Mouse (Mus musculus) MEL-GATA-1-ER (cell line): ENCODE data around the gene Pde8a.
A peak's percentile ranks its signal among the peaks of the same experiment; 100 is the strongest.
"Not testable (repeated sequence)": the region's sequence is repeated elsewhere in the genome, so short reads cannot be mapped to it uniquely, and the experiment has no call there.

Source experiments
- DNase-seq: peaks from one replicate; pipeline ENCODE4 v3.0.0-alpha.2; 2012; ENCODE audit warnings: low read depth; ENCODE audit errors: extremely low read depth

The Pde8a gene

GRCm38 (mm10) chr7:81213347-81214152, at the start of gene Pde8a:
Gene Pde8a, plus strand, starts transcription at chr7:81213596.
- no peak for DNase-seq

GRCm38 (mm10) chr7:81164411-81164810, 49.0 kb upstream of the Pde8a start:
- DNase-seq, result no peak

- peak; percentile 28 for DNase-seq
Observed at GRCm38 (mm10) chr7:81167124-81167523, 46.3 kb upstream of the Pde8a start.

GRCm38 (mm10) chr7:81169351-81169750, 44.0 kb upstream of the Pde8a start:
- DNase-seq, result no peak

- no peak for DNase-seq
Observed at GRCm38 (mm10) chr7:81173931-81174330, 39.5 kb upstream of the Pde8a start.

- no peak for DNase-seq
Observed at GRCm38 (mm10) chr7:81174654-81175053, 38.7 kb upstream of the Pde8a start.

- no peak for DNase-seq
Observed at GRCm38 (mm10) chr7:81176187-81176769, 37.1 kb upstream of the Pde8a start.

- no peak for DNase-seq
Observed at GRCm38 (mm10) chr7:81179494-81179893, 33.9 kb upstream of the Pde8a start.

- DNase-seq, result no peak
Observed at GRCm38 (mm10) chr7:81182492-81183175, 30.8 kb upstream of the Pde8a start.

GRCm38 (mm10) chr7:81183181-81183580, 30.2 kb upstream of the Pde8a start:
- DNase-seq, result no peak

GRCm38 (mm10) chr7:81184136-81184535, 29.3 kb upstream of the Pde8a start:
- DNase-seq, result no peak

GRCm38 (mm10) chr7:81184651-81185050, 28.7 kb upstream of the Pde8a start:
- no peak for DNase-seq

GRCm38 (mm10) chr7:81186036-81186435, 27.4 kb upstream of the Pde8a start:
- DNase-seq, result not testable (repeated sequence)

GRCm38 (mm10) chr7:81189180-81189579, 24.2 kb upstream of the Pde8a start:
- no peak for DNase-seq

- peak; percentile 18 for DNase-seq
Observed at GRCm38 (mm10) chr7:81195509-81195908, 17.9 kb upstream of the Pde8a start.

- no peak for DNase-seq
Observed at GRCm38 (mm10) chr7:81196796-81197195, 16.6 kb upstream of the Pde8a start.

GRCm38 (mm10) chr7:81198538-81198937, 14.9 kb upstream of the Pde8a start:
- DNase-seq, result no peak

- DNase-seq, result no peak
Observed at GRCm38 (mm10) chr7:81199109-81199508, 14.3 kb upstream of the Pde8a start.

GRCm38 (mm10) chr7:81199757-81200156, 13.6 kb upstream of the Pde8a start:
- no peak for DNase-seq

GRCm38 (mm10) chr7:81202389-81202788, 11.0 kb upstream of the Pde8a start:
- no peak for DNase-seq

- DNase-seq, result not testable (repeated sequence)
Observed at GRCm38 (mm10) chr7:81203576-81203975, 9.8 kb upstream of the Pde8a start.

- no peak for DNase-seq
Observed at GRCm38 (mm10) chr7:81208944-81209343, 4.5 kb upstream of the Pde8a start.
